Mouse (Mus musculus): Measurements from ENCODE around the gene Vmn1r188. TPM values are rescaled to one million over a fixed set of nuclear protein-coding genes. Genes with fewer than 3 reads are reported as not detected.
"Not testable (repeated sequence)": the region's sequence is repeated elsewhere in the genome, so short reads cannot be mapped to it uniquely, and the experiment has no call there.

Vmn1r188 gene
- polyA plus RNA-seq, 1 experiment from 2014 or later, result not detected

- ATAC-seq, result no peak
- no peak overlapping the region for H3K9ac ChIP-seq (replicated peaks)
- WGBS, result 83% methylated on average over 1 of the region's 1 CpGs
These were observed 30.5 kb upstream of the Vmn1r188 start for GRCm38 (mm10) chr13:22053754-22054153.

DNA sequence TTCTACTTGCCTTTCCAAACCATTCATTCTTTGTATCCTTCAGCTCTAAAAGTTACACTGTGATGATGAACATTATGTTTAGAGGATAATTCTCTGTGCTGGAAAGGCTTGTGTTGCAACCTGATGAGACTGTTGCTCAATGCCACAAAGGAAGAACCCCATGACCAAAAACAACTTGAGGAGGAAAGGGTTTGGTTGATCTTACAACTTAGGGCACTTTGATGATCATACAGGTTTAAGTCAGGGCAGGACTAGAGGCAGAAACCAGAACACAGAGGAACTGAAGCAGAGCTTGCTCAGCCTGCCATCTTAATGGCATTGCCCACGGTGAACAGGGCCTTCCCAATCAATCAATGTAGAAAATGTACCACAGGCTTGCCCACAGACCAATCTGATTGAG is 22.8 kb upstream of the Vmn1r188 start:
- Histone ChIP-seq H3K9ac (replicated peaks) (no peak overlapping the region), H3K9me3 (peaks cover under 1% of the 10 kb centered on the region; the same call in 1 of the 2 replicates), H3K27ac (no peak overlapping the region), H3K4me2 (replicated peaks) (no peak overlapping the region), H3K4me1 (replicated peaks) (no peaks in the 10 kb centered on the region), H3K36me3 (no peaks in the 10 kb centered on the region), H3K4me3 (replicated peaks) (no peak overlapping the region), H3K27me3 (no peaks in the 10 kb centered on the region)
- WGBS, result 85% methylated on average over 1 of the region's 1 CpGs
- ATAC-seq, result no peak

More at GRCm38 (mm10) chr13:22053754-22054153, 30.5 kb upstream of the Vmn1r188 start:
- H3K4me2 ChIP-seq (replicated peaks), result no peak overlapping the region
- H3K4me3 ChIP-seq (replicated peaks), result no peak overlapping the region
- H3K36me3 ChIP-seq, result no peaks in the 10 kb centered on the region
- H3K9me3 ChIP-seq, result no peaks in the 10 kb centered on the region
- no peaks in the 10 kb centered on the region for H3K27me3 ChIP-seq
- H3K27ac ChIP-seq, result no peak overlapping the region
- H3K4me1 ChIP-seq (replicated peaks), result no peaks in the 10 kb centered on the region

- H3K27me3 ChIP-seq, result no peaks in the 10 kb centered on the region
- no peak overlapping the region for H3K4me3 ChIP-seq (replicated peaks)
- no peak overlapping the region for H3K9ac ChIP-seq (replicated peaks)
- H3K27ac ChIP-seq, result no peak overlapping the region
- ATAC-seq, result no peak
- no peaks in the 10 kb centered on the region for H3K4me1 ChIP-seq (replicated peaks)
- no peak overlapping the region for H3K4me2 ChIP-seq (replicated peaks)
- no peaks in the 10 kb centered on the region for H3K36me3 ChIP-seq
- peaks cover 3% of the 10 kb centered on the region; the same call in 1 of the 2 replicates for H3K9me3 ChIP-seq
- 78% methylated on average over 1 of the region's 1 CpGs for WGBS
These were observed 20.8 kb upstream of the Vmn1r188 start for GRCm38 (mm10) chr13:22063468-22063867.

- WGBS, result 88% methylated on average over 2 of the region's 2 CpGs
- not testable (repeated sequence) for ATAC-seq
These were observed 21.5 kb downstream of the Vmn1r188 start, which contains the start of gene Vmn1r189 for GRCm38 (mm10) chr13:22105724-22106123. TSS of gene Vmn1r189 (minus strand) at chr13:22105824.

GRCm38 (mm10) chr13:22136495-22137293 is 52.5 kb downstream of the Vmn1r188 start:
- not testable (repeated sequence) for H3K9ac ChIP-seq (replicated peaks); H3K36me3 ChIP-seq; H3K27me3 ChIP-seq; H3K9me3 ChIP-seq; ATAC-seq; H3K27ac ChIP-seq; H3K4me1 ChIP-seq (replicated peaks); H3K4me2 ChIP-seq (replicated peaks); H3K4me3 ChIP-seq (replicated peaks)
- WGBS, result 73% methylated on average over 5 of the region's 5 CpGs

More at GRCm38 (mm10) chr13:22105724-22106123, 21.5 kb downstream of the Vmn1r188 start, which contains the start of gene Vmn1r189:
- not testable (repeated sequence) for H3K27ac ChIP-seq; H3K4me2 ChIP-seq (replicated peaks); H3K27me3 ChIP-seq; H3K4me3 ChIP-seq (replicated peaks); H3K9ac ChIP-seq (replicated peaks); H3K4me1 ChIP-seq (replicated peaks); H3K9me3 ChIP-seq; H3K36me3 ChIP-seq

Small RNA genes within 50 kb of the gene (microRNA-seq; reads per million reads assigned to microRNA genes)
- gene Gm26300, result not detected
- not detected for gene Gm44390
- not detected for gene Gm44486

Other genes starting within 250 kb of the Vmn1r188 start
- gene Zfp184, start 139.3 kb upstream of the Vmn1r188 start, polyA plus RNA-seq (2015; fragmentation: Nextera tagmentation; extraction: Ambion mirVana), result 20.5 and 22.3 TPM in 2 replicates
- not detected in 2 replicates for gene Pom121l2, start 103.2 kb upstream of the Vmn1r188 start, polyA plus RNA-seq (2015; fragmentation: Nextera tagmentation; extraction: Ambion mirVana)
- not detected in 2 replicates for gene Prss16, start 74.7 kb upstream of the Vmn1r188 start, polyA plus RNA-seq (2015; fragmentation: Nextera tagmentation; extraction: Ambion mirVana)
- 6.2 TPM in 1 of 2 replicates, not detected in the other for gene Hist1h2ah, start 48.9 kb upstream of the Vmn1r188 start, polyA plus RNA-seq (2015; fragmentation: Nextera tagmentation; extraction: Ambion mirVana)
- 4.0 and 5.5 TPM in 2 replicates for gene Hist1h2bk, start 48.6 kb upstream of the Vmn1r188 start, polyA plus RNA-seq (2015; fragmentation: Nextera tagmentation; extraction: Ambion mirVana)
- 18.1 and 20.1 TPM in 2 replicates for gene Hist1h4i, start 43.1 kb upstream of the Vmn1r188 start, polyA plus RNA-seq (2015; fragmentation: Nextera tagmentation; extraction: Ambion mirVana)
- 17.7 and 21.2 TPM in 2 replicates for gene Hist1h2ag, start 41.5 kb upstream of the Vmn1r188 start, polyA plus RNA-seq (2015; fragmentation: Nextera tagmentation; extraction: Ambion mirVana)
- gene Hist1h2bj, start 41.2 kb upstream of the Vmn1r188 start, polyA plus RNA-seq (2015; fragmentation: Nextera tagmentation; extraction: Ambion mirVana), result 7.6 and 8.3 TPM in 2 replicates
- gene Vmn1r189, start 21.4 kb downstream of the Vmn1r188 start, polyA plus RNA-seq (2015; fragmentation: Nextera tagmentation; extraction: Ambion mirVana), result not detected in 2 replicates
- not detected in 2 replicates for gene Vmn1r191, start 99.5 kb downstream of the Vmn1r188 start, polyA plus RNA-seq (2015; fragmentation: Nextera tagmentation; extraction: Ambion mirVana)
- gene Vmn1r192, start 106.7 kb downstream of the Vmn1r188 start, polyA plus RNA-seq (2015; fragmentation: Nextera tagmentation; extraction: Ambion mirVana), result not detected in 2 replicates
- not detected in 2 replicates for gene Vmn1r193, start 138.7 kb downstream of the Vmn1r188 start, polyA plus RNA-seq (2015; fragmentation: Nextera tagmentation; extraction: Ambion mirVana)
- not detected in 2 replicates for gene Vmn1r194, start 159.8 kb downstream of the Vmn1r188 start, polyA plus RNA-seq (2015; fragmentation: Nextera tagmentation; extraction: Ambion mirVana)
- not detected in 2 replicates for gene Vmn1r195, start 186.1 kb downstream of the Vmn1r188 start, polyA plus RNA-seq (2015; fragmentation: Nextera tagmentation; extraction: Ambion mirVana)
- not detected in 2 replicates for gene Vmn1r196, start 205.5 kb downstream of the Vmn1r188 start, polyA plus RNA-seq (2015; fragmentation: Nextera tagmentation; extraction: Ambion mirVana)
- gene Vmn1r197, start 240.1 kb downstream of the Vmn1r188 start, polyA plus RNA-seq (2015; fragmentation: Nextera tagmentation; extraction: Ambion mirVana), result not detected in 2 replicates

Data from midbrain, embryonic 13.5 days (tissue).